Mouse (Mus musculus) limb, embryonic 12.5 days (tissue): Measurements from ENCODE around the gene Prkaca. TPM values are rescaled to one million over a fixed set of nuclear protein-coding genes. Genes with fewer than 3 reads are reported as not detected.
A peak's percentile ranks its signal among the peaks of the same experiment; 100 is the strongest.

Source experiments
- ATAC-seq: fragments of 200-750 bp; cut with Nextera tagmentation; 2 replicates; pipeline ENCODE4 v1.8.0; 2017; ENCODE audit warnings: low read depth, moderate TSS enrichment; ENCODE audit not compliant: insufficient number of reproducible peaks, insufficient read depth, low FRiP score, low TSS enrichment
- H3K27ac ChIP-seq: fragments of 300-500 bp; sonication (generic); 2 replicates; pipeline ENCODE4 v1.5.1; 2016; ENCODE audit warnings: mild to moderate bottlenecking, moderate library complexity
- H3K27me3 ChIP-seq: fragments of 300-500 bp; sonication (generic); 2 replicates; pipeline ENCODE4 v1.6.1; 2016; ENCODE audit warnings: mild to moderate bottlenecking, moderate library complexity
- H3K36me3 ChIP-seq: fragments of 300-500 bp; sonication (generic); 2 replicates; pipeline ENCODE4 v1.6.1; 2016; ENCODE audit warnings: mild to moderate bottlenecking, moderate library complexity
- H3K4me1 ChIP-seq: fragments of 300-500 bp; sonication (generic); replicated peaks from 2 replicates; pipeline ENCODE4 v1.6.1; 2016
- H3K4me2 ChIP-seq: fragments of 300-500 bp; sonication (generic); 2 replicates; pipeline ENCODE4 v1.6.1; 2016; ENCODE audit warnings: mild to moderate bottlenecking, moderate library complexity
- H3K4me3 ChIP-seq: fragments of 300-500 bp; sonication (generic); replicated peaks from 2 replicates; pipeline ENCODE4 v1.5.1; 2016; ENCODE audit warnings: mild to moderate bottlenecking
- H3K9ac ChIP-seq: fragments of 300-500 bp; sonication (generic); replicated peaks from 2 replicates; pipeline ENCODE4 v1.6.1; 2016; ENCODE audit warnings: mild to moderate bottlenecking, moderate library complexity
- H3K9me3 ChIP-seq: fragments of 300-500 bp; sonication (generic); 2 replicates; pipeline ENCODE4 v1.6.1; 2016; ENCODE audit warnings: mild to moderate bottlenecking, moderate library complexity
- WGBS: fragments of 180-500 bp; shearing (Covaris S2); methylation state at CpG from one replicate; pipeline ENCODE4 v1.1.7; 2016; 5-methylcytosine and 5-hydroxymethylcytosine counted together
- polyA plus RNA-seq: library from polyadenylated mRNA; unstranded; fragments of >200 nt; fragmentation: Nextera tagmentation; extraction: Ambion mirVana; gene quantifications from 2 replicates; pipeline ENCODE4 v1.2.1, GENCODE M21; 2016

Prkaca gene
- polyA plus RNA-seq, 1 experiment from 2014 or later, result 186 TPM

- peaks cover 18% of the 10 kb centered on the region for H3K4me1 ChIP-seq
- peak overlapping the region; percentile 59 for H3K4me3 ChIP-seq
- ATAC-seq, result no peak
- peak overlapping the region; percentile 73 for H3K4me2 ChIP-seq
- no peaks in the 10 kb centered on the region for H3K27me3 ChIP-seq
- peak overlapping the region; percentile 50 for H3K9ac ChIP-seq
- WGBS, result 2% methylated on average over 14 of the region's 14 CpGs
- H3K36me3 ChIP-seq, result no peaks in the 10 kb centered on the region
- H3K9me3 ChIP-seq, result no peaks in the 10 kb centered on the region
- H3K27ac ChIP-seq, result no peak overlapping the region
These were observed 18.1 kb upstream of the Prkaca start for GRCm38 (mm10) chr8:83954749-83955105.

GRCm38 (mm10) chr8:83955106-83955957, 17.5 kb upstream of the Prkaca start, which contains the start of the genes Gm10644 and Asf1b:
Gene Gm10644 (minus strand): TSS chr8:83955205.
Gene Asf1b (plus strand): TSS chr8:83955507.
- no peaks in the 10 kb centered on the region for H3K9me3 ChIP-seq
- WGBS, result under 1% methylated on average over 75 of the region's 75 CpGs
- peak within 1 kb of the TSS; percentile 73 for H3K4me2 ChIP-seq
- H3K27me3 ChIP-seq, result no peaks in the 10 kb centered on the region
- no peaks in the 10 kb centered on the region for H3K36me3 ChIP-seq
- H3K4me1 ChIP-seq, result peaks cover 18% of the 10 kb centered on the region
- peak; percentile 100 for ATAC-seq
- no peak within 1 kb of the TSS for H3K27ac ChIP-seq
- H3K4me3 ChIP-seq, result peak within 1 kb of the TSS; percentile 59
- peak within 1 kb of the TSS; percentile 66 for H3K9ac ChIP-seq

GRCm38 (mm10) chr8:83955958-83956218, 16.9 kb upstream of the Prkaca start:
- H3K9me3 ChIP-seq, result no peaks in the 10 kb centered on the region
- 4% methylated on average over 15 of the region's 15 CpGs for WGBS
- H3K4me2 ChIP-seq, result peak overlapping the region; percentile 73
- no peaks in the 10 kb centered on the region for H3K36me3 ChIP-seq
- H3K27me3 ChIP-seq, result no peaks in the 10 kb centered on the region
- H3K9ac ChIP-seq, result peak overlapping the region; percentile 66
- H3K4me3 ChIP-seq, result peak overlapping the region; percentile 59
- no peak overlapping the region for H3K27ac ChIP-seq
- H3K4me1 ChIP-seq, result peaks cover 18% of the 10 kb centered on the region
- ATAC-seq, result no peak

GRCm38 (mm10) chr8:83956789-83957188, 16.0 kb upstream of the Prkaca start:
- Histone ChIP-seq H3K4me2 (peak overlapping the region; percentile 73), H3K4me3 (peak overlapping the region; percentile 59; the same call in 1 of the 2 replicates), H3K4me1 (peaks cover 18% of the 10 kb centered on the region), H3K36me3 (no peaks in the 10 kb centered on the region), H3K27me3 (no peaks in the 10 kb centered on the region), H3K9me3 (no peaks in the 10 kb centered on the region), H3K9ac (peak overlapping the region; percentile 66; the same call in 1 of the 2 replicates), H3K27ac (no peak overlapping the region)
- ATAC-seq, result no peak
- 24% methylated on average over 1 of the region's 1 CpGs for WGBS

- H3K4me3 ChIP-seq, result no peak overlapping the region
- no peak for ATAC-seq
- no peaks in the 10 kb centered on the region for H3K27me3 ChIP-seq
- no peak overlapping the region for H3K4me2 ChIP-seq
- no peaks in the 10 kb centered on the region for H3K4me1 ChIP-seq
- H3K9ac ChIP-seq, result no peak overlapping the region
- 92% methylated on average over 5 of the region's 5 CpGs for WGBS
- no peaks in the 10 kb centered on the region for H3K9me3 ChIP-seq
- no peak overlapping the region for H3K27ac ChIP-seq
- peaks cover 41% of the 10 kb centered on the region for H3K36me3 ChIP-seq
These were observed 8.6 kb upstream of the Prkaca start for GRCm38 (mm10) chr8:83964015-83964765.

- WGBS, result 91% methylated on average over 7 of the region's 7 CpGs
- H3K4me3 ChIP-seq, result no peak overlapping the region
- H3K27ac ChIP-seq, result no peak overlapping the region
- H3K36me3 ChIP-seq, result peaks cover 50% of the 10 kb centered on the region
- no peak for ATAC-seq
- no peak overlapping the region for H3K9ac ChIP-seq
- peaks cover 6% of the 10 kb centered on the region; the same call in 1 of the 2 replicates for H3K4me1 ChIP-seq
- no peak overlapping the region for H3K4me2 ChIP-seq
- H3K9me3 ChIP-seq, result no peaks in the 10 kb centered on the region
- H3K27me3 ChIP-seq, result no peaks in the 10 kb centered on the region
These were observed 5.1 kb upstream of the Prkaca start for GRCm38 (mm10) chr8:83967701-83968100.

- Histone ChIP-seq H3K4me1 (peaks cover 19% of the 10 kb centered on the region), H3K4me3 (no peak overlapping the region), H3K36me3 (peaks cover 37% of the 10 kb centered on the region), H3K27me3 (no peaks in the 10 kb centered on the region), H3K27ac (no peak overlapping the region), H3K4me2 (no peak overlapping the region), H3K9me3 (no peaks in the 10 kb centered on the region), H3K9ac (no peak overlapping the region)
- ATAC-seq, result no peak
- 89% methylated on average over 4 of the region's 4 CpGs for WGBS
These were observed 1.7 kb upstream of the Prkaca start for GRCm38 (mm10) chr8:83971121-83971520.

- WGBS, result 82% methylated on average over 6 of the region's 6 CpGs
- Histone ChIP-seq H3K36me3 (peaks cover 34% of the 10 kb centered on the region), H3K27me3 (no peaks in the 10 kb centered on the region), H3K9ac (peak overlapping the region; percentile 92; the same call in 1 of the 2 replicates), H3K27ac (no peak overlapping the region), H3K4me1 (peaks cover 20% of the 10 kb centered on the region), H3K4me2 (peak overlapping the region; percentile 89), H3K9me3 (no peaks in the 10 kb centered on the region), H3K4me3 (peak overlapping the region; percentile 98)
- no peak for ATAC-seq
These were observed 1.1 kb upstream of the Prkaca start for GRCm38 (mm10) chr8:83971661-83972060.

- H3K9ac ChIP-seq, result peak overlapping the region; percentile 92
- no peak overlapping the region; the same call in 1 of the 2 replicates for H3K27ac ChIP-seq
- ATAC-seq, result 0 out of 2 replicates have a peak, but pooled peaks have one; percentile 8
- H3K27me3 ChIP-seq, result no peaks in the 10 kb centered on the region
- H3K4me1 ChIP-seq, result peaks cover 37% of the 10 kb centered on the region
- no peaks in the 10 kb centered on the region for H3K9me3 ChIP-seq
- H3K36me3 ChIP-seq, result peaks cover 19% of the 10 kb centered on the region
- 4% methylated on average over 32 of the region's 37 CpGs for whole genome bisulfite sequencing
- peak overlapping the region; percentile 98 for H3K4me3 ChIP-seq
- H3K4me2 ChIP-seq, result peak overlapping the region; percentile 99
These were observed 603 bp downstream of the Prkaca start for GRCm38 (mm10) chr8:83973161-83974031.

- Histone ChIP-seq H3K9me3 (no peaks in the 10 kb centered on the region), H3K36me3 (peaks cover 16% of the 10 kb centered on the region; the same call in 1 of the 2 replicates), H3K4me1 (peaks cover 39% of the 10 kb centered on the region), H3K27ac (no peak overlapping the region), H3K27me3 (no peaks in the 10 kb centered on the region), H3K4me3 (peak overlapping the region; percentile 11; the same call in 1 of the 2 replicates), H3K4me2 (peak overlapping the region; percentile 99), H3K9ac (no peak overlapping the region)
- WGBS, result 91% methylated on average over 4 of the region's 4 CpGs
- no peak for ATAC-seq
These were observed 1.7 kb downstream of the Prkaca start for GRCm38 (mm10) chr8:83974521-83974920.
